In the genomic region with DNA sequence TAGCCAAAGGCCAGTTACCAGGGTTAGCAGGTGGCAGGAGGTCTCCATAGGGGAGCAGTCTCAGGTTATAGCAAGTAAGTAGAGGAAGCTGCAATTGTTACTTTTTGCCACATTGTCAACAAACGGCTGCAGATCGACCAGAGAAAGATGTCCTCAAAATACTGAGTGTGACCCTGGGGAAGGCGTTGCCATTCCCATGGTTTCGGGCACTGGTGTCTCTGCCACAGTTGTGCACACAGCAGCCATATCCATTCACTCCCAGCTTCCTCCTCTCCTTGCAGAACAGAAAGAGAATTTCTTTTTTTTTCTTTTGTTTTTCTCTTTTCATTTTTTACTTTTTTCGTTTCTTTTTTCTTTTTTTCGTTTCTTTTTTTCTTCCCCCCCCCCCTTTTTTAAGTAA, we compare ENCODE assay signal across 16 mouse cellular contexts.
"Had no signal": no experiment of that assay in that cellular context is flagged by ENCODE, and none has a peak within 500 bp of the region (broad histone marks: within the 10 kb centered on the region; RNA-seq: fewer than 3 reads in every experiment).

No protein-coding gene starts in this region.

- DNase-seq: retina, postnatal 1 day; right cerebral cortex, adult 18-20 months; right cerebral cortex, postnatal 14 days; right cerebral cortex, postnatal 25 days; right cerebral cortex, postnatal 4 days; spleen, adult 18-20 months; thymus, adult 18-20 months; thymus, adult 2 months; thymus, postnatal 14 days; thymus, postnatal 25 days; thymus, postnatal 36 days; thymus, postnatal 4 days had no signal

- H3K27me3 ChIP-seq: neural tube, embryonic 13.5 days; neural tube, embryonic 15.5 days; stomach, embryonic 15.5 days had no signal

- H3K27ac ChIP-seq: neural tube, embryonic 13.5 days; neural tube, embryonic 15.5 days; stomach, embryonic 15.5 days; stomach, postnatal 0 days had no signal

- H3K9ac ChIP-seq: neural tube, embryonic 13.5 days; neural tube, embryonic 15.5 days; stomach, embryonic 15.5 days had no signal

- H3K9me3 ChIP-seq: neural tube, embryonic 15.5 days; stomach, embryonic 15.5 days had no signal

- H3K4me2 ChIP-seq: neural tube, embryonic 13.5 days; neural tube, embryonic 15.5 days; stomach, embryonic 15.5 days had no signal

- H3K36me3 ChIP-seq: neural tube, embryonic 13.5 days; neural tube, embryonic 15.5 days; stomach, embryonic 15.5 days had no signal

- H3K4me1 ChIP-seq: neural tube, embryonic 13.5 days; stomach, embryonic 15.5 days had no signal

- H3K4me3 ChIP-seq: neural tube, embryonic 13.5 days; neural tube, embryonic 15.5 days; stomach, embryonic 15.5 days had no signal
